Mouse (Mus musculus) layer of hippocampus, adult 8-10 months (tissue): ENCODE measurements around the gene Epb41l3. TPM values are rescaled to one million over a fixed set of nuclear protein-coding genes. Genes with fewer than 3 reads are reported as not detected.
A peak's percentile ranks its signal among the peaks of the same experiment; 100 is the strongest.

Experiments
- DNase-seq, 2 experiments: peaks; one replicate each; pipeline ENCODE4 v3.0.0; 2022; ENCODE audit warnings: low spot score in 2 of 2
- total RNA-seq, 4 experiments: library from RNA; stranded (reverse); gene quantifications; 2 replicates each; pipeline ENCODE4 v1.2.4; 2022

Epb41l3 gene
- 100 to 1,000 TPM; 136 to 161 (median 142) TPM for total RNA-seq

- DNase-seq, result peak; percentile 67 to 76
Observed at GRCm38 (mm10) chr17:69075501-69076237, at the start of gene Epb41l3. TSS of gene Epb41l3 (plus strand) at chr17:69075683.

GRCm38 (mm10) chr17:69038760-69039675 is 36.5 kb upstream of the Epb41l3 start:
- DNase-seq, result no peak

- DNase-seq, result no peak
Observed at GRCm38 (mm10) chr17:69041516-69041915, 34.0 kb upstream of the Epb41l3 start.

GRCm38 (mm10) chr17:69048826-69049225 is 26.7 kb upstream of the Epb41l3 start:
- DNase-seq, result no peak

- no peak for DNase-seq
Observed at GRCm38 (mm10) chr17:69054029-69054428, 21.5 kb upstream of the Epb41l3 start.

GRCm38 (mm10) chr17:69059760-69060159 is 15.7 kb upstream of the Epb41l3 start:
- DNase-seq, result no peak

- no peak for DNase-seq
Observed at GRCm38 (mm10) chr17:69060388-69060787, 15.1 kb upstream of the Epb41l3 start.

GRCm38 (mm10) chr17:69061883-69062745 is 13.4 kb upstream of the Epb41l3 start:
- no peak for DNase-seq

- no peak for DNase-seq
Observed at GRCm38 (mm10) chr17:69067937-69068739, 7.3 kb upstream of the Epb41l3 start.

- no peak for DNase-seq
Observed at GRCm38 (mm10) chr17:69074095-69074494, 1.4 kb upstream of the Epb41l3 start.

GRCm38 (mm10) chr17:69076238-69076625 is 749 bp downstream of the Epb41l3 start:
- DNase-seq, result peak; percentile 56 to 58

GRCm38 (mm10) chr17:69076747-69077543 is 1.5 kb downstream of the Epb41l3 start:
- DNase-seq, result peak in 1 of 2 experiments; percentile 5

GRCm38 (mm10) chr17:69077544-69077920 is 2.0 kb downstream of the Epb41l3 start:
- no peak for DNase-seq

- DNase-seq, result no peak
Observed at GRCm38 (mm10) chr17:69082316-69082715, 6.8 kb downstream of the Epb41l3 start.

GRCm38 (mm10) chr17:69091618-69092017 is 16.1 kb downstream of the Epb41l3 start:
- no peak for DNase-seq

- no peak for DNase-seq
Observed at GRCm38 (mm10) chr17:69097068-69097467, 21.6 kb downstream of the Epb41l3 start.

- no peak for DNase-seq
Observed at GRCm38 (mm10) chr17:69097955-69098354, 22.5 kb downstream of the Epb41l3 start.

GRCm38 (mm10) chr17:69103326-69103725 is 27.8 kb downstream of the Epb41l3 start:
- DNase-seq, result no peak

- DNase-seq, result no peak
Observed at GRCm38 (mm10) chr17:69105035-69105798, 29.7 kb downstream of the Epb41l3 start.
